Mouse (Mus musculus) cerebellum, postnatal 10 days (tissue): ENCODE data around the gene Alg9.

Source experiments
- DNase-seq, 2 experiments: peaks; one replicate each; pipeline ENCODE4 v3.0.0; 2021; ENCODE audit warnings: mixed read lengths in 2 of 2

Alg9 gene

GRCm38 (mm10) chr9:50774991-50775612 is at the start of gene Alg9, which contains the start of gene 1110032A03Rik:
Gene Alg9 (plus strand): TSS chr9:50775019.
Gene 1110032A03Rik (minus strand): TSS chr9:50775520.
- DNase-seq, result peak; percentile 96 to 97

GRCm38 (mm10) chr9:50725921-50726590 is 48.8 kb upstream of the Alg9 start:
- DNase-seq, result peak; percentile 65 to 72

GRCm38 (mm10) chr9:50727171-50727924 is 47.5 kb upstream of the Alg9 start:
- DNase-seq, result peak; percentile 58 to 61

- DNase-seq, result peak; percentile 86 to 89
These were observed 46.7 kb upstream of the Alg9 start for GRCm38 (mm10) chr9:50727925-50728651.

GRCm38 (mm10) chr9:50729600-50729999 is 45.2 kb upstream of the Alg9 start:
- DNase-seq, result no peak

GRCm38 (mm10) chr9:50732560-50732959 is 42.3 kb upstream of the Alg9 start:
- no peak for DNase-seq

GRCm38 (mm10) chr9:50734989-50735388 is 39.8 kb upstream of the Alg9 start:
- DNase-seq, result peak; percentile 83 to 84

- DNase-seq, result peak; percentile 94
These were observed 35.6 kb upstream of the Alg9 start, which contains the start of gene Dixdc1 for GRCm38 (mm10) chr9:50738914-50739870. Gene Dixdc1 (minus strand): TSS chr9:50739517.

GRCm38 (mm10) chr9:50740867-50741784 is 33.7 kb upstream of the Alg9 start:
- no peak for DNase-seq

GRCm38 (mm10) chr9:50742261-50742660 is 32.6 kb upstream of the Alg9 start:
- DNase-seq, result no peak

- DNase-seq, result no peak
These were observed 32.1 kb upstream of the Alg9 start for GRCm38 (mm10) chr9:50742744-50743143.

GRCm38 (mm10) chr9:50745806-50746205 is 29.0 kb upstream of the Alg9 start:
- no peak for DNase-seq

- DNase-seq, result peak; percentile 46 to 49
These were observed 28.6 kb upstream of the Alg9 start, which contains the start of gene 2310030G06Rik for GRCm38 (mm10) chr9:50746214-50746677. Gene 2310030G06Rik (minus strand): TSS chr9:50746536.

- DNase-seq, result peak in 1 of 2 experiments; percentile 20
These were observed 24.1 kb upstream of the Alg9 start for GRCm38 (mm10) chr9:50750706-50751105.

GRCm38 (mm10) chr9:50751323-50751722 is 23.5 kb upstream of the Alg9 start, which contains the start of gene Cryab:
Gene Cryab (plus strand): TSS chr9:50751325.
- peak; percentile 30 to 41 for DNase-seq

- DNase-seq, result peak; percentile 71 to 72
These were observed 22.7 kb upstream of the Alg9 start, which contains the start of gene Hspb2 for GRCm38 (mm10) chr9:50752054-50752602. Gene Hspb2 (minus strand): TSS chr9:50752354.

GRCm38 (mm10) chr9:50752784-50753615 is 21.8 kb upstream of the Alg9 start:
- DNase-seq, result peak; percentile 81 to 82

- no peak for DNase-seq
These were observed 20.9 kb upstream of the Alg9 start for GRCm38 (mm10) chr9:50753947-50754346.

GRCm38 (mm10) chr9:50756711-50757110 is 18.1 kb upstream of the Alg9 start:
- DNase-seq, result no peak
